Mouse (Mus musculus): ENCODE data around the gene Prm2.

DNA sequence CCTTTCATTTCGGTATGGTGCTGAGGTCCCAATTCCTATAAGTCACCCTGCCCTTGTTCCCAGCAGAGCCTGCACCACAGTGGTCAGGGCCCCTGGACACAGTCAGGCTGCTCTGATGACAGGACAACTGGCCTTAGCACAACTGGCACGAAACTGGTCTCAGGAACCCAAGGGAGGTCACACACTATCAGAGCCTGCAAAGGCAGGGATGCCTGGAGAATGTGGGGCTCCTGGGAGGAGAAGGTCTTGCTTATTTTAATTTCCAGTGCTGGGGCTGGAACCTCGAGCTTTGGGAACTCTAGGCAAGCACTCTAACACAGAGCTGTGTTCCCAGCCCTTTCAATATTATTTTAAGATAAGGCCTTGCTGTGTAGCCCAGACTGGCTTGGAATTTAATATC lies 24.0 kb upstream of the Prm2 start:
- TF ChIP-seq CTCF (IDR thresholded peaks at IDR 0.05; ENCODE audit: borderline replicate concordance, extremely low read depth, insufficient read depth, insufficient read length) (no peak), POLR2A (IDR thresholded peaks at IDR 0.05; ENCODE audit: borderline replicate concordance, extremely low read depth, insufficient read depth, insufficient read length, poor library complexity, severe bottlenecking) (no peak)

All from brain, embryonic 14.5 days (tissue).